Mouse (Mus musculus) cerebellum, adult 2 months (tissue): ENCODE results near the gene Stat1. TPM values are rescaled to one million over a fixed set of nuclear protein-coding genes. Genes with fewer than 3 reads are reported as not detected.
A peak's percentile ranks its signal among the peaks of the same experiment; 100 is the strongest.

ENCODE experiments used
- DNase-seq, 2 experiments: peaks; one replicate each; pipeline ENCODE4 v3.0.0; 2021
- H3K27ac ChIP-seq: fragments of 200-500 bp; 2 replicates; pipeline ENCODE4 v1.5.1; 2012; ENCODE audit warnings: low read length, control low read depth, inconsistent platforms; ENCODE audit not compliant: insufficient read depth
- H3K27me3 ChIP-seq: fragments of 200-500 bp; 2 replicates; pipeline ENCODE4 v1.6.1; 2012; ENCODE audit warnings: inconsistent platforms, mild to moderate bottlenecking, low read length, moderate library complexity; ENCODE audit not compliant: control insufficient read depth, insufficient read depth
- H3K4me1 ChIP-seq: fragments of 200-500 bp; 2 replicates; pipeline ENCODE4 v1.6.1; 2011; ENCODE audit warnings: low read length; ENCODE audit not compliant: control insufficient read depth, insufficient read depth
- H3K4me3 ChIP-seq: fragments of 200-500 bp; replicated peaks from 2 replicates; pipeline ENCODE3; 2011; ENCODE audit warnings: mild to moderate bottlenecking, low read depth, low read length, control low read depth; ENCODE audit not compliant: insufficient read depth
- CTCF ChIP-seq: fragments of 200-500 bp; IDR thresholded peaks from 2 replicates; pipeline ENCODE4 v1.5.1; 2011; ENCODE audit warnings: low read depth, mild to moderate bottlenecking, control low read depth, low read length, moderate library complexity, borderline replicate concordance; ENCODE audit not compliant: insufficient read depth
- POLR2A ChIP-seq: fragments of 200-500 bp; IDR thresholded peaks from 2 replicates; pipeline ENCODE4 v1.6.1; 2011; ENCODE audit warnings: low read length, control low read depth, borderline replicate concordance; ENCODE audit not compliant: insufficient read depth
- WGBS: fragments of 180-500 bp; shearing (Covaris S2); methylation state at CpG from one replicate; pipeline ENCODE4 v1.1.7; 2018; 5-methylcytosine and 5-hydroxymethylcytosine counted together
- polyA plus RNA-seq: library from polyadenylated mRNA; depleted of rRNA; stranded (reverse); fragments of >200 nt; gene quantifications from 2 replicates; pipeline ENCODE4 v1.2.3, GENCODE M21; 2012; rRNA removed

Gene Stat1
- 25.1 TPM in 2 replicates for polyA plus RNA-seq

DNA sequence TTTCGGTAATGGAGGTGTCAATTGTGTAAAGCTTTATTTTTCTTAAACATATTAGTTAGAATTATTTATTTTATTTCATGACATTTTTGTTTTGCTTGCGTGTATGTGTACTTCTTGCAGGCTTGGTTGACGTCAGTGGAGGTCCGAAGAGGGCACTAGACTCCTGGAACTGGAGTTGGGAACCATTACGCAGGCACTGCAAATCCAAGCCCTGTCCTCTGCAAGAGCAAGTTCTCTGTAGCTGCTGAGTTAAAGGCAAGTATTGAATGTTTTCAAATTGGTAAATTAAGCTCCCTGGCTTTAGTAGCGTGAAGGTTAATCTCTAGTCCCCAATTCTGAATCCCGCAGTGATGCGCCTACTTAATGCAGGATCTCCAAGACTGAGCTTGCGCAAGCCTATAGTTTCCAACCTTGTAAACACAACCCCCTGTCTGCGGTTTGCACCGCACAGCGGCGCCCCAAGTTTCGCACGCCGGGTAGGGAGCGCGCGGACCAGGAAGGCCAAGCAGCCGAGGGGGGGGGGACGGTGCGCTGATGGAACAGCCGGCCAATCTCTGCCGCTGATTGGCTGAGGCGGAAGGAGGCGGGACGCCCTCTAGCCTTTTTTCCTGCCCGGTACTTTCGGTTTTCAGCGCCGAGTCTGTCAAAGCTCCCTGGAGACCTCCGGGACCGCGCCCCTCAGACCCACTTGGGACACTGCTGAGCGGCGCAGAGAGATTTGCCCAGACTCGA is at the start of gene Stat1:
Gene Stat1, plus strand, starts transcription at position 581 of the 732 bp plus-strand sequence.
- Histone ChIP-seq H3K4me1 (peaks cover 2% of the 10 kb centered on the region; the same call in 1 of the 2 replicates), H3K27me3 (no peaks in the 10 kb centered on the region), H3K4me3 (peak within 1 kb of the TSS; percentile 83), H3K27ac (peak within 1 kb of the TSS; percentile 86)
- peak; percentile 85 to 88 for DNase-seq
- 3% methylated on average over 37 of the region's 37 CpGs for WGBS
- peak; percentile 79 for TF ChIP-seq POLR2A
- no peak for TF ChIP-seq CTCF

DNA sequence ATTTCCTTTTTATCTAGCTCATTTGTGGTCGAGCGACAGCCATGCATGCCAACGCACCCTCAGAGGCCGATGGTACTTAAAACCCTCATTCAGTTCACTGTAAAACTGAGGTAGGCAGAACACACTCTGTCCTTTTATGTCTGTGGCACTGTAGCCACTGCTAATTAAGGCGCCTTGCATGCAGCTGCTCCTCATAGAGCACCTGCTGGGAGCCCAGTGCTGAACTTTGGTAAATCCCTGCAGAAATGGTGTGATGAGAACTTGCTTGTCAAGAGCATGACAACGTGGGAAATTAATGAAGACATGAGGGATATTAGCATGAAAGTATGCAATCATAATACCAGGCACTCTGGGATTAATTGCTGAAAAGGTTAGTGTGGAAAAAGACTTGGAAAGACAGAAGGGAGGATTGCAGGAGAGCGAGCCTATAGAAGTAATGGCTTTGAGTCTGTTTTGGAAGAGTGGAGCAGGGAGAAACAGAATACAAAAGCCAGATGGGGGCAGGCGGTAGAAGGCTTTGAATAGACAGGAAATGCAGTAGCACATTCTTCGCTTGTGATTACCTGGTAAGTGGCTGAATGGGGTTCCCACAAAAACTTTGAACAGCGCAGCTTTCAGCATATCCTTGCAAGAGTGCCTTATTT is 39.4 kb upstream of the Stat1 start:
- DNase-seq = no peak
- Histone ChIP-seq H3K27me3 (no peaks in the 10 kb centered on the region), H3K27ac (no peak overlapping the region), H3K4me3 (no peak overlapping the region), H3K4me1 (no peaks in the 10 kb centered on the region)
- no peak for TF ChIP-seq POLR2A
- no peak for TF ChIP-seq CTCF
- 22% methylated on average over 10 of the region's 10 CpGs for WGBS

DNA sequence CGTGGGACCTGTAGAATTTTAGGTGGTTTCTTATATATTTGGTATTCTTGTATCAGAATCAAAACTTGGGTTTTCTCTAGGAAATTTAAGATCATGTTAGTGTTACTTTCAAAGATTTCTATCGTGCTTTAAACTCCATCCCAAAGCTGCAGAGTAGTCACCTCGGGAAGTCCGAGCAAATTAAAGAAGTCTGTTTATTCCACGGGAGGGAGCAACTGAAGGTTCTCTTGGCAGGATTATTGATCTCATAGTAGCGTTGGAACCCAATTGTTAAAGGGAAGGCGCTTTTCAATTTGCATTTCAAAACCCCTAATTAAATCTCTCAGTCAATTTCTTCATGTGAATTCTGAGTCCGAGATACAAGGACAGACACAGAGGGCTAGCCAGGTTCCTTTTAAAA is 38.9 kb upstream of the Stat1 start:
- Histone ChIP-seq H3K4me1 (no peaks in the 10 kb centered on the region), H3K27me3 (no peaks in the 10 kb centered on the region), H3K27ac (no peak overlapping the region), H3K4me3 (no peak overlapping the region)
- DNase-seq = no peak
- TF ChIP-seq POLR2A (no peak), CTCF (no peak)
- WGBS = 27% methylated on average over 8 of the region's 8 CpGs

DNA sequence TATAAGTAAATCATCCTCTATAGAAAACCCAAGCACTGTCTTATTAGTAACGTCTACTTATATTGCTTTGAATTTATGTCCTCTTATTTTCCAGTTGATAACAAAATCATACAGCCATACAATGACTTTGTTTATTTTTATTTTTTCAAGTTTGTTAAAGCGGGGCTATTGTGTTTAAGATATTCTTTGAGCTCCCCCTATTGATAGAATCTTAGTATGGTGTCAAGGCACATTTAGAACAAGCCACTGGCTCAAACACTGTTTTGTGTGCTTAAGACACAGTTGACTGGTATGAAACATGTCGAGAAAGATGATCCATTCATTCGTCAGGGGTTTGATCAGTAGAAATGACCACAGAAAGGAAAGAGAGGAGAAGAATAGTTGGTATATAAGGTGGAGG is 33.0 kb upstream of the Stat1 start:
- TF ChIP-seq CTCF (no peak), POLR2A (no peak)
- H3K27me3 ChIP-seq = no peaks in the 10 kb centered on the region
- no peak for DNase-seq
- WGBS = 37% methylated on average over 4 of the region's 4 CpGs
- no peak overlapping the region for H3K27ac ChIP-seq
- no peaks in the 10 kb centered on the region for H3K4me1 ChIP-seq
- no peak overlapping the region for H3K4me3 ChIP-seq

DNA sequence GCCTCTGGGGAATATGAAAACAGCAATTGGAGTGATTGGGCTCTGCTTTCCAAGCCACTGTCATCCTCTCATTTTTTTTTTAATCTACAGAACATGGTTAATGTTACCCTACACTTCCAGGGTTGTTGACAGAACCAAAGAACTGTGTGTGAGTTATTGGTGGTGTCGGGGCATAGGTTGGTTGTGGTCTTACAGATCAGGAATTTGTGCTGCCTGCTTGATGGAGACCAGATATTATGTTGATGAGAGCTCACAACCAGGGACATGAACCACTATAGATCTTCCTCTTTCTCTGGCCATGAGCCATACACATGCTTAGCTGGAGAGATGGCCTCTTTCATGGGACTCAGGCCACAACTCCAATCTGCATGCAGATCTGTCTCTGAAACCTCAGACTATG is 32.1 kb upstream of the Stat1 start:
- Histone ChIP-seq H3K4me1 (no peaks in the 10 kb centered on the region), H3K27me3 (no peaks in the 10 kb centered on the region), H3K4me3 (no peak overlapping the region), H3K27ac (no peak overlapping the region)
- no peak for DNase-seq
- TF ChIP-seq POLR2A (no peak), CTCF (no peak)
- WGBS = 93% methylated on average over 1 of the region's 1 CpGs

DNA sequence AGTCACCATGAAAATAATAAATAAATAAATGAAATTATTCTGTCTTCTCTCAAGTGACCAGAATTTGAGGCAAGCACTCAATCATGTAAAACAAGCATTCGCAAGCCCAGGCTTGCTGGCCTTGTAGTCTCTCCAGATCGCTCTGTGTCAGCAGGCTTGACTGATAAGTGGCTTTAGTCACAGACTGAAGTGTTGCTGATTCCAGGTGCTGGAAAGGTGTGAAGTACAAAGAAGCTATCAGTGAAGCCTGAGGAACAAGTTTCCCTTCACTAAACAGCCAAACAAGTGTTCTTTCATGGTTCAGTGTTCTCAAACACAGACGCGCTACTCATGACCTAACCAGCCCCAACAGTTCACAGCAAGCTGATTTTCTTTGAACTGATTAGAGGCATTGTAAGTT is 30.6 kb upstream of the Stat1 start:
- Histone ChIP-seq H3K4me3 (no peak overlapping the region), H3K4me1 (no peaks in the 10 kb centered on the region), H3K27me3 (no peaks in the 10 kb centered on the region), H3K27ac (no peak overlapping the region)
- WGBS = 67% methylated on average over 4 of the region's 4 CpGs
- TF ChIP-seq POLR2A = no peak
- no peak for TF ChIP-seq CTCF
- no peak for DNase-seq

DNA sequence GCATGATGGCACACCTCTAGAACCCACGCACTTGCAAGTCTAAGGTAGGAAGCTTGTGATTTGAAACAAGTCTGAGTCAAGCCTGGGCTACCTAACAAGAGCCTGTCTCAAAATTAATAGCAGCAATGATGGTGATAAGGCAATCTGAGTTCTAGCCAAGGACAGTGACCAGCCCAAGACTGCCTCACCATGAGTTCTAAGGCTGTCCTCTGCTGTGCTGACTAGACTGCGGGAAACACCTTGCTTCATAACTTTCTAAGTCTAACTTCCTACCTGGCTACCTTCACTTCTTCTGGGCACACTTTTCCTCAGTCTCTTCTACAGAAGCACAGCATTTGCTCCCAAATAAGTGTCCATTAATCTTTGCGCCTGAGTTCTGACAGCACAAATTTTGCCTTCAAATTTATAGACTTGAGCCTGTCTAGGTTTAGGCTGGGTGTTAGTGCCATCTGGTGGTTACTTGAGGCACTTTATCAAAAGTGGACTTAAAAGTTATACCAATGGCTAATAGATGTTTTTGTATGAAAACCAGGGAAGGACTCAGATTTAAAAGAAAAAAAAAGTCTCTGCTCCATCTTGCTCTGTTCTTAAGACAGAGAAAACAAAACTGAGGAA is 20.5 kb upstream of the Stat1 start:
- 75% methylated on average over 3 of the region's 3 CpGs for WGBS
- TF ChIP-seq CTCF (no peak), POLR2A (no peak)
- no peak overlapping the region for H3K4me3 ChIP-seq
- H3K27me3 ChIP-seq = no peaks in the 10 kb centered on the region
- no peaks in the 10 kb centered on the region for H3K4me1 ChIP-seq
- H3K27ac ChIP-seq = no peak overlapping the region
- peak in 1 of 2 experiments; percentile 27 for DNase-seq

DNA sequence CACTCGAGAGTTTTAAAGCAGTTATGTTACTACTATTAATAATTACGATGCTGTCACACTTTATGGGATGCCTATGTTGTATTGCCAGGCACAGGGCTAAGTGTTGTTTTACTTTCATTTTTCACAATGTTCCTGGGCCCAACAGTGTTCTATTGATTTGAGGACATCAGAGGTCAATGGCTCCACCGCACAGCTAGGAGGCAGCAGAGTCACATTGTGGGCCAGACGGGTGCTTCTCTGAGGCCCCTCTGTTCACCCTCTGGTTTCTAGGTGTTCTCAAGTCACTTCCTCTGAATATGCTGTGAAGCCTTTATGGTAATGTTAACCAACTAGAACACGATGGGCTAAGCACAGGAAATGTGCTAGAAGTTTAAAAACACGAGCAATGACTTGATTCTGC is 18.7 kb upstream of the Stat1 start:
- Histone ChIP-seq H3K4me3 (no peak overlapping the region), H3K4me1 (no peaks in the 10 kb centered on the region), H3K27me3 (no peaks in the 10 kb centered on the region), H3K27ac (no peak overlapping the region)
- TF ChIP-seq CTCF = no peak; the same call in 1 of the 2 replicates
- TF ChIP-seq POLR2A = no peak
- WGBS = 74% methylated on average over 6 of the region's 6 CpGs
- no peak for DNase-seq
